Mouse (Mus musculus) MEL (cell line): ENCODE results near the gene Ncam1. TPM values are rescaled to one million over a fixed set of nuclear protein-coding genes. Genes with fewer than 3 reads are reported as not detected.
A peak's percentile ranks its signal among the peaks of the same experiment; 100 is the strongest.

ENCODE experiments used
- DNase-seq: peaks from one replicate; pipeline ENCODE4 v3.0.0; 2011; ENCODE audit warnings: low read depth, low spot score
- H3K27ac ChIP-seq: 2 replicates; pipeline ENCODE4 v1.5.1; 2012; ENCODE audit warnings: low read depth, mild to moderate bottlenecking, control low read depth, low read length, moderate library complexity; ENCODE audit not compliant: control insufficient read depth
- H3K27me3 ChIP-seq, 2 experiments: fragments of 150-350 bp in 1 of 2; sonication (generic) in 1 of 2; 2 replicates each; pipeline ENCODE4 v1.6.1; 2012; ENCODE audit warnings: low read length in 2 of 2, mild to moderate bottlenecking in 2 of 2, improper control_type of control experiment in 1 of 2, moderate library complexity in 1 of 2; ENCODE audit not compliant: insufficient read depth in 2 of 2, control insufficient read depth in 1 of 2
- H3K36me3 ChIP-seq, 2 experiments: 2 replicates each; pipeline ENCODE4 v1.6.1; 2012 to 2014; ENCODE audit warnings: low read length in 2 of 2, improper control_type of control experiment in 1 of 2, inconsistent platforms in 1 of 2, mild to moderate bottlenecking in 1 of 2; ENCODE audit not compliant: insufficient read depth in 2 of 2, control insufficient read depth in 1 of 2
- H3K4me1 ChIP-seq, 2 experiments: fragments of 150-350 bp in 1 of 2; sonication (generic) in 1 of 2; 2 replicates each; pipeline ENCODE4 v1.6.1; 2012; ENCODE audit warnings: low read length in 2 of 2, improper control_type of control experiment in 1 of 2, mild to moderate bottlenecking in 1 of 2; ENCODE audit not compliant: insufficient read depth in 2 of 2, control insufficient read depth in 1 of 2
- H3K4me3 ChIP-seq, 2 experiments: fragments of 150-350 bp in 1 of 2; sonication (generic) in 1 of 2; 2 replicates each; pipeline ENCODE4 v1.5.1; 2012; ENCODE audit warnings: low read depth in 2 of 2, low read length in 2 of 2, mild to moderate bottlenecking in 2 of 2, moderate library complexity in 2 of 2, control low read depth in 1 of 2, improper control_type of control experiment in 1 of 2; ENCODE audit not compliant: control insufficient read depth in 1 of 2, insufficient read depth in 1 of 2
- H3K79me2 ChIP-seq: 2 replicates; pipeline ENCODE4 v1.6.1; 2012; ENCODE audit warnings: mild to moderate bottlenecking, low read length, moderate library complexity; ENCODE audit not compliant: control insufficient read depth, poor library complexity, insufficient read depth
- H3K9ac ChIP-seq: 2 replicates; pipeline ENCODE4 v1.6.1; 2012; ENCODE audit warnings: low read depth, mild to moderate bottlenecking, control low read depth, low read length, moderate library complexity; ENCODE audit not compliant: control insufficient read depth, poor library complexity, severe bottlenecking
- H3K9me3 ChIP-seq: fragments of 150-350 bp; sonication (generic); replicated peaks from 2 replicates; pipeline ENCODE4 v1.6.1; 2012; ENCODE audit warnings: mild to moderate bottlenecking, low read length, improper control_type of control experiment, moderate library complexity; ENCODE audit not compliant: insufficient read depth
- CTCF ChIP-seq, 3 experiments: IDR thresholded peaks in 2 of 3; conservative IDR thresholded peaks in 1 of 3; 2 replicates each; pipeline ENCODE4 v1.5.1; 2011 to 2012; ENCODE audit warnings: low read length in 3 of 3, low read depth in 2 of 3, mild to moderate bottlenecking in 2 of 3, improper control_type of control experiment in 1 of 3, inconsistent platforms in 1 of 3, mixed read lengths in 1 of 3, moderate library complexity in 1 of 3; ENCODE audit not compliant: control insufficient read depth in 1 of 3, insufficient read depth in 1 of 3, poor library complexity in 1 of 3, severe bottlenecking in 1 of 3
- ELF1 ChIP-seq: IDR thresholded peaks from 2 replicates; pipeline ENCODE4 v1.6.1; 2014; ENCODE audit warnings: low read depth, mild to moderate bottlenecking, inconsistent platforms, low read length, improper control_type of control experiment, moderate library complexity
- EP300 ChIP-seq, 2 experiments: IDR thresholded peaks; 2 replicates each; pipeline ENCODE4 v1.6.1; 2011; ENCODE audit warnings: improper control_type of control experiment in 2 of 2, low read length in 2 of 2, low read depth in 1 of 2, mild to moderate bottlenecking in 1 of 2
- GATA1 ChIP-seq: IDR thresholded peaks from 2 replicates; pipeline ENCODE4 v1.6.1; 2011; ENCODE audit warnings: low read depth, low read length, improper control_type of control experiment
- KAT2A ChIP-seq: conservative IDR thresholded peaks from 2 replicates; pipeline ENCODE4 v1.6.1; 2012; ENCODE audit warnings: low read depth, low read length, improper control_type of control experiment, inconsistent platforms
- MAFK ChIP-seq: IDR thresholded peaks from 2 replicates; pipeline ENCODE4 v1.6.1; 2011; ENCODE audit warnings: low read depth, mild to moderate bottlenecking, low read length, improper control_type of control experiment, borderline replicate concordance
- MEF2A ChIP-seq: IDR thresholded peaks from 2 replicates; pipeline ENCODE4 v1.6.1; 2014; ENCODE audit warnings: low read depth, mild to moderate bottlenecking, inconsistent platforms, low read length, improper control_type of control experiment; ENCODE audit not compliant: poor library complexity, insufficient replicate concordance, severe bottlenecking; ENCODE audit errors: extremely low read depth
- MYB ChIP-seq: IDR thresholded peaks from 2 replicates; pipeline ENCODE4 v1.6.1; 2011; ENCODE audit warnings: mild to moderate bottlenecking, low read depth, low read length, improper control_type of control experiment
- POLR2A ChIP-seq, 2 experiments: IDR thresholded peaks; 2 replicates each; pipeline ENCODE4 v1.6.1; 2011 to 2012; ENCODE audit warnings: low read length in 2 of 2, mild to moderate bottlenecking in 2 of 2, control low read depth in 1 of 2, improper control_type of control experiment in 1 of 2, low read depth in 1 of 2, moderate library complexity in 1 of 2; ENCODE audit not compliant: control insufficient read depth in 1 of 2, insufficient read depth in 1 of 2, poor library complexity in 1 of 2
- POLR2AphosphoS5 ChIP-seq: IDR thresholded peaks from 2 replicates; pipeline ENCODE4 v1.6.1; 2012; ENCODE audit warnings: low read depth, borderline replicate concordance, mild to moderate bottlenecking, inconsistent platforms, low read length, moderate library complexity, mixed read lengths
- RAD21 ChIP-seq: IDR thresholded peaks from 2 replicates; pipeline ENCODE4 v1.6.1; 2011; ENCODE audit warnings: mild to moderate bottlenecking, low read depth, low read length, improper control_type of control experiment
- RCOR1 ChIP-seq: IDR thresholded peaks from 2 replicates; pipeline ENCODE4 v1.6.1; 2012; ENCODE audit warnings: low read depth, mild to moderate bottlenecking, inconsistent platforms, low read length, improper control_type of control experiment
- SIN3A ChIP-seq: IDR thresholded peaks from 2 replicates; pipeline ENCODE4 v1.6.1; 2012; ENCODE audit warnings: low read length, improper control_type of control experiment, inconsistent platforms
- TAL1 ChIP-seq: IDR thresholded peaks from 2 replicates; pipeline ENCODE4 v1.6.1; 2012; ENCODE audit warnings: mild to moderate bottlenecking, inconsistent platforms, low read length, moderate library complexity, mixed read lengths
- TCF12 ChIP-seq: IDR thresholded peaks from 2 replicates; pipeline ENCODE4 v1.6.1; 2014; ENCODE audit warnings: low read depth, mild to moderate bottlenecking, inconsistent platforms, low read length, improper control_type of control experiment, moderate library complexity
- USF1 ChIP-seq: IDR thresholded peaks from 2 replicates; pipeline ENCODE4 v1.6.1; 2014; ENCODE audit warnings: low read depth, mild to moderate bottlenecking, inconsistent platforms, low read length, improper control_type of control experiment, moderate library complexity
- USF2 ChIP-seq, 2 experiments: IDR thresholded peaks; 2 replicates each; pipeline ENCODE4 v1.6.1; 2011 to 2012; ENCODE audit warnings: improper control_type of control experiment in 2 of 2, low read length in 2 of 2, borderline replicate concordance in 1 of 2, inconsistent platforms in 1 of 2, low read depth in 1 of 2, mild to moderate bottlenecking in 1 of 2; ENCODE audit not compliant: insufficient read depth in 1 of 2
- ZKSCAN1 ChIP-seq: IDR thresholded peaks from 2 replicates; pipeline ENCODE4 v1.6.1; 2012; ENCODE audit warnings: low read depth, mild to moderate bottlenecking, inconsistent platforms, low read length, improper control_type of control experiment, moderate library complexity
- ZMIZ1 ChIP-seq: IDR thresholded peaks from 2 replicates; pipeline ENCODE4 v1.6.1; 2012; ENCODE audit warnings: low read depth, mild to moderate bottlenecking, inconsistent platforms, low read length, improper control_type of control experiment, moderate library complexity
- polyA plus RNA-seq, 2 experiments: library from polyadenylated mRNA; stranded (reverse) in 1 of 2; unstranded in 1 of 2; fragments of >175 nt in 1 of 2; fragments of >200 nt in 1 of 2; gene quantifications; 2 replicates each; pipeline versions ENCODE4 v1.2.1 to v1.2.4; 2012; ENCODE audit warnings: low replicate concordance in 2 of 2, low read depth in 1 of 2; ENCODE audit not compliant: insufficient read length in 2 of 2, insufficient read depth in 1 of 2, missing spikeins in 1 of 2
- total RNA-seq: library from RNA; depleted of rRNA; stranded (reverse); fragments of 300-350 nt; gene quantifications from 2 replicates; pipeline ENCODE4 v1.2.3, GENCODE M21; 2012

Ncam1 gene
- total and polyA plus RNA-seq, 3 experiments, result not detected

- no peak overlapping the region for H3K9ac ChIP-seq
- no peaks in the 10 kb centered on the region for H3K9me3 ChIP-seq
- H3K36me3 ChIP-seq, result no peaks in the 10 kb centered on the region
- H3K4me1 ChIP-seq, result no peaks in the 10 kb centered on the region
- DNase-seq, result no peak
- no peaks in the 10 kb centered on the region for H3K27me3 ChIP-seq
- H3K27ac ChIP-seq, result no peak overlapping the region
- no peak overlapping the region for H3K4me3 ChIP-seq
- TF ChIP-seq GATA1, result no peak
- TF ChIP-seq KAT2A, result no peak
- no peak for TF ChIP-seq POLR2A (IDR thresholded peaks at IDR 0.05; ENCODE audit: control insufficient read depth in 1 of 2, insufficient read depth in 1 of 2, low read depth in 1 of 2, low read length in 2 of 2, poor library complexity in 1 of 2)
- H3K79me2 ChIP-seq, result no peaks in the 10 kb centered on the region
Observed at GRCm38 (mm10) chr9:49618266-49618665, 180.5 kb downstream of the Ncam1 start.

GRCm38 (mm10) chr9:49617216-49617615 lies 181.5 kb downstream of the Ncam1 start:
- Histone ChIP-seq H3K9ac (no peak overlapping the region), H3K4me3 (no peak overlapping the region), H3K9me3 (no peaks in the 10 kb centered on the region), H3K36me3 (no peaks in the 10 kb centered on the region), H3K27me3 (no peaks in the 10 kb centered on the region), H3K79me2 (no peaks in the 10 kb centered on the region), H3K27ac (no peak overlapping the region), H3K4me1 (no peaks in the 10 kb centered on the region)
- TF ChIP-seq TAL1 (no peak), POLR2AphosphoS5 (no peak), RAD21 (peak; percentile 3), TCF12 (no peak), ZKSCAN1 (no peak), ELF1 (no peak), EP300 (IDR thresholded peaks at IDR 0.05; ENCODE audit: low read depth in 1 of 2, low read length in 2 of 2) (no peak), KAT2A (no peak), CTCF (IDR thresholded peaks at IDR 0.05 in 2 of 3, conservative IDR thresholded peaks at IDR 0.05 in 1 of 3; ENCODE audit: control insufficient read depth in 1 of 3, insufficient read depth in 1 of 3, low read depth in 2 of 3, low read length in 3 of 3, poor library complexity in 1 of 3, severe bottlenecking in 1 of 3) (peak in 2 of 3 experiments; percentile 2 to 11; a peak in 1 of 6 replicates), USF2 (IDR thresholded peaks at IDR 0.05; ENCODE audit: borderline replicate concordance in 1 of 2, insufficient read depth in 1 of 2, low read depth in 1 of 2, low read length in 2 of 2) (no peak), MAFK (no peak), GATA1 (no peak)
- no peak for DNase-seq

- H3K27ac ChIP-seq, result no peak overlapping the region
- no peaks in the 10 kb centered on the region for H3K79me2 ChIP-seq
- TF ChIP-seq GATA1 (no peak), SIN3A (no peak), MYB (no peak), POLR2AphosphoS5 (no peak), KAT2A (no peak), RCOR1 (no peak), POLR2A (IDR thresholded peaks at IDR 0.05; ENCODE audit: control insufficient read depth in 1 of 2, insufficient read depth in 1 of 2, low read depth in 1 of 2, low read length in 2 of 2, poor library complexity in 1 of 2) (no peak), ZMIZ1 (no peak), USF1 (no peak), MEF2A (no peak)
- no peak for DNase-seq
- no peaks in the 10 kb centered on the region for H3K36me3 ChIP-seq
- H3K4me1 ChIP-seq, result no peaks in the 10 kb centered on the region
- no peaks in the 10 kb centered on the region for H3K9me3 ChIP-seq
- no peak overlapping the region for H3K4me3 ChIP-seq
- H3K9ac ChIP-seq, result no peak overlapping the region
- no peaks in the 10 kb centered on the region for H3K27me3 ChIP-seq
Observed at GRCm38 (mm10) chr9:49612387-49612786, 186.3 kb downstream of the Ncam1 start.
